Mouse (Mus musculus) bone marrow macrophage, adult 2 months (primary cell): ENCODE results near the gene Syt16.

Experiments used
- CTCF ChIP-seq: IDR thresholded peaks from 2 replicates; pipeline ENCODE4 v1.5.1; 2012; ENCODE audit warnings: low read depth, mild to moderate bottlenecking, low read length, moderate library complexity
- POLR2A ChIP-seq: IDR thresholded peaks from 2 replicates; pipeline ENCODE4 v1.6.1; 2012; ENCODE audit warnings: mild to moderate bottlenecking, low read depth, low read length, borderline replicate concordance

DNA sequence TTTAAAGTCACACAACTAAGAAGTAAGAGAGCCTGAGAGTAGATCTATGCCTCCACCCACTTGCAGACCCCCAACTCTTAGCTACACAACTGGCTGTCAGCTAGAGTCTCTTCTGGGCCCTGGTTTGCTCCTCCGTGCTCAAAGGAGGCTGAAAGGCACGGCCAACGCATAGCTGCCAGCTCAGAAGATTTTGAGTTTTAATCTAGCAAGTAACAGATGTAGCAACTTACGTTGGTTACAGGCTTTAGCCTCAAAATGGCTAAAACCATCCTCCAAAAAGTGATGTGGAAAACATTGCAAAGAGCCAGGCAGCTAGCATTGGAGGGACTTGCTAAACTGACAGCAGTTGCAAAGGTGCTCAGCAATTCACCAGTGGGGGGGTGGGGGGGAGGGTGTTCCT lies 293.5 kb downstream of the Syt16 start:
- TF ChIP-seq POLR2A: no peak
- no peak for TF ChIP-seq CTCF
